Mouse (Mus musculus) heart, embryonic 15.5 days (tissue): ENCODE measurements at regions not wholly inside any gene's neighbourhood (a gene's known extent, or its start where the extent isn't known, plus 50 kb on each side); places are given as distances from the start of the nearest gene placed in this dataset.

Experiments used
- ATAC-seq: fragments of 200-750 bp; cut with Nextera tagmentation; replicated peaks from 2 replicates; pipeline ENCODE4 v1.8.0; 2017; ENCODE audit warnings: low read depth, moderate TSS enrichment; ENCODE audit not compliant: insufficient number of reproducible peaks, insufficient read depth, low FRiP score
- H3K27ac ChIP-seq: fragments of 300-500 bp; sonication (generic); 2 replicates; pipeline ENCODE4 v1.5.1; 2015; ENCODE audit warnings: mild to moderate bottlenecking, inconsistent platforms
- H3K27me3 ChIP-seq: fragments of 300-500 bp; sonication (generic); 2 replicates; pipeline ENCODE4 v1.6.1; 2015; ENCODE audit warnings: inconsistent platforms
- H3K36me3 ChIP-seq: fragments of 300-500 bp; sonication (generic); 2 replicates; pipeline ENCODE4 v1.6.1; 2015; ENCODE audit warnings: mild to moderate bottlenecking, inconsistent platforms
- H3K4me1 ChIP-seq: fragments of 300-500 bp; sonication (generic); replicated peaks from 2 replicates; pipeline ENCODE4 v1.6.1; 2015; ENCODE audit warnings: inconsistent platforms
- H3K4me2 ChIP-seq: fragments of 300-500 bp; sonication (generic); 2 replicates; pipeline ENCODE4 v1.6.1; 2015; ENCODE audit warnings: inconsistent platforms, mild to moderate bottlenecking, moderate library complexity
- H3K4me3 ChIP-seq: fragments of 300-500 bp; sonication (generic); 2 replicates; pipeline ENCODE4 v1.5.1; 2015; ENCODE audit warnings: mild to moderate bottlenecking, inconsistent platforms
- H3K9ac ChIP-seq: fragments of 300-500 bp; sonication (generic); 2 replicates; pipeline ENCODE4 v1.6.1; 2015; ENCODE audit warnings: mild to moderate bottlenecking, inconsistent platforms
- H3K9me3 ChIP-seq: fragments of 300-500 bp; sonication (generic); replicated peaks from 2 replicates; pipeline ENCODE4 v1.6.1; 2016; ENCODE audit warnings: inconsistent platforms
- WGBS: fragments of 180-500 bp; shearing (Covaris S2); methylation state at CpG from one replicate; pipeline ENCODE4 v1.1.7; 2015; ENCODE audit warnings: mixed read lengths; 5-methylcytosine and 5-hydroxymethylcytosine counted together

DNA sequence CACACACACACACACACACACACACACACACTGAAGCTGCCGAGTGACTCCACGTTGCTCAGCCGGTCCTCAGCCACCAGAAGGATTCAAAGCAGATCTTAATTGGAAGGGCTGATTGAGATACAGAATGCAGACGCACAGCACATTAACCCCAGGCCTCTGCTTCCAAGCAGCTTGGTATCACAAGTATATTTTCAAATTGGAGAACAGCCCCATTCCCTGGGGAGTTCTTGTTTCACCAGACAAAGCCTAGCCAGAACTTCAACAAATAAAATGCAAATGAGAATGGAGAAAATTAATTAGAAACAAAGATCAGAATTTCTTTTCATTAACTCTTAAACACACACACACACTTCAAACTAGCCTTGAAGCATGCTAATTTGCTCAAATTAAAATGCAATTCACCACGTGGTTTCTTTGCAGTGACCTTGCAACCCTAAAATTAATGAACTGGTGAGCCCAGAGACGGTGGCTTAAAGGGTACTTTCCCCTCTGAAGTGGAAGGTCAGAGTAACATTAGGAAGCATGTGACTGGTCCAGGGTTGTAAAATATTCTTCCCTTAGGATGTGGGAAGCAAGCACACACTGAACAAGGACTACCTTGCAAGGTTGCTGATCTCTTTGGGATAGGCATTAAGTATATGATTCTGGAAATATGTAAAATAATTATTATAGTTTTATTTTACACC lies 72.2 kb upstream of the Dapk1 start:
- H3K4me2 ChIP-seq: no peak overlapping the region
- H3K36me3 ChIP-seq: no peaks in the 10 kb centered on the region
- H3K9me3 ChIP-seq: no peaks in the 10 kb centered on the region
- no peak overlapping the region for H3K9ac ChIP-seq
- H3K27ac ChIP-seq: no peak overlapping the region
- no peaks in the 10 kb centered on the region; the same call in 1 of the 2 replicates for H3K4me1 ChIP-seq
- 40% methylated on average over 6 of the region's 6 CpGs for WGBS
- H3K4me3 ChIP-seq: no peak overlapping the region
- ATAC-seq: no peak
- H3K27me3 ChIP-seq: no peaks in the 10 kb centered on the region

DNA sequence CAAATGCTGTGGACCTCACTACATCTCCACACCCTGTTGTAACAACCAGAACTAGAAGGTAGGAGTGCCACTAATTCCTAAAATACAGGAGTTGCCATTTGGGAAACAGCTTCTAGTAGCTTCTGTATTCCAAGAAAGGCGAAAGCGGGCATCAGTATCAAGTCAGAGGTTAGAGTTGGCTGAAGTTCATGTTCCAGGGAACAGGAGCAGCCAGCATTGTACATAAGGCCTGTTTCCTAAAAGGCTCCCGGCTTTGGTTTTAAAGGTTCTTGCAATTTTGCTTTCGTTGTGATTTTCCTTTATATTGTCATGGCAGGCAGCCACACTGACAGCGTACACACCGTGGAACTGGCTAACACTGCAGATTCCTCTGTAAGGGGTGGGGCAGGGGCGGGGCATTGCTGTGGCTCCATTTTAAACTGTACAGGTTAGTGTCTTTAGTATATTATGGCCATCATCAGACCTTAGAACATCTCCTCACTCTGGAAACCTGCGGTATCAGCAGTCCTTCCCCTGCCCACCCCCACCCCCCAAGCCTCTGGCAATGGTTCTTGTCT lies 67.8 kb upstream of the Dapk1 start:
- Histone ChIP-seq H3K4me2 (no peak overlapping the region), H3K9ac (no peak overlapping the region), H3K36me3 (no peaks in the 10 kb centered on the region), H3K27me3 (no peaks in the 10 kb centered on the region), H3K9me3 (no peaks in the 10 kb centered on the region), H3K4me3 (no peak overlapping the region), H3K27ac (no peak overlapping the region), H3K4me1 (no peaks in the 10 kb centered on the region; the same call in 1 of the 2 replicates)
- 65% methylated on average over 8 of the region's 8 CpGs for WGBS
- no peak for ATAC-seq

DNA sequence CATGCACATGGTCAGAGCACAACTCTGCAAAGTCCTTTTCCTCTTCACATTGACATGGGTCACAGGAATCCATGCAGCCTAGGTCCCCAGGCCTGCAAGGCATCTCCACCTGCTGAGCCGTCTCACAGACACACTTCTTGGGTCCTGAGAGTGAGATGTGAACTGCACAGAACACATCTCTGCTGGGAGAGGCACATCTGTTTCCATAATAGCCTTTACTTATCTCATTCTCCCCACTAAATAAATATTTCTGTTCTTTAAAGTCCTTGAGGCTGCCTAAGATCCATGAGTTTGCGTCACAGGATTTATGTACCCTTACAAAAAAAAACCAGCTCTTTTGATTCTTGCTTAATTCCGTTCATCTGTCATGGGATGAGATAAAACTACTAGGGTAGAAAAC lies 67.2 kb upstream of the Dapk1 start:
- no peaks in the 10 kb centered on the region for H3K9me3 ChIP-seq
- H3K27me3 ChIP-seq: no peaks in the 10 kb centered on the region
- no peak overlapping the region for H3K4me2 ChIP-seq
- no peak for ATAC-seq
- no peaks in the 10 kb centered on the region; the same call in 1 of the 2 replicates for H3K4me1 ChIP-seq
- no peak overlapping the region for H3K9ac ChIP-seq
- 34% methylated on average over 3 of the region's 3 CpGs for WGBS
- H3K36me3 ChIP-seq: no peaks in the 10 kb centered on the region
- no peak overlapping the region for H3K4me3 ChIP-seq
- no peak overlapping the region for H3K27ac ChIP-seq

DNA sequence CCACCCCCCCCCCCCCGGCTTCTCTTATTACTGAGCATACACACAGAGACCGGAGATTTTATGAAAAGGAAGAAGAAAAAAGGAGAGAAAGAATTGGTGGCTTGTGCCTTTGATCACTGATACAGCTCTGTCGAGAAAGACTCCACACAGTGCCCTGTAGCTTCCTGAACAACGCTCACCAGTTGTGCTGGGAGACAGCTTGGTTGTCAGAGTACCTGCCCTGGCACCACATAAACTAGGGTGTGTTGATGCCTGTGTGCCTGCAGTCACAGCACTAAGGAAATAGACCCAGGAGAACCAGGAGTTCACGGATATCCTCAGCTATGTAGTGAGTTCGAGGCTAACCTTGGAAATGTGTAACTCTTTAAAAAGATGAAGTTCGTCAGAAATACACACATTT lies 66.7 kb upstream of the Dapk1 start:
- Histone ChIP-seq H3K4me1 (no peaks in the 10 kb centered on the region; the same call in 1 of the 2 replicates), H3K9me3 (no peaks in the 10 kb centered on the region), H3K4me3 (no peak overlapping the region), H3K9ac (no peak overlapping the region), H3K27ac (no peak overlapping the region), H3K27me3 (no peaks in the 10 kb centered on the region), H3K4me2 (no peak overlapping the region), H3K36me3 (no peaks in the 10 kb centered on the region)
- WGBS: 67% methylated on average over 7 of the region's 7 CpGs
- ATAC-seq: no peak

DNA sequence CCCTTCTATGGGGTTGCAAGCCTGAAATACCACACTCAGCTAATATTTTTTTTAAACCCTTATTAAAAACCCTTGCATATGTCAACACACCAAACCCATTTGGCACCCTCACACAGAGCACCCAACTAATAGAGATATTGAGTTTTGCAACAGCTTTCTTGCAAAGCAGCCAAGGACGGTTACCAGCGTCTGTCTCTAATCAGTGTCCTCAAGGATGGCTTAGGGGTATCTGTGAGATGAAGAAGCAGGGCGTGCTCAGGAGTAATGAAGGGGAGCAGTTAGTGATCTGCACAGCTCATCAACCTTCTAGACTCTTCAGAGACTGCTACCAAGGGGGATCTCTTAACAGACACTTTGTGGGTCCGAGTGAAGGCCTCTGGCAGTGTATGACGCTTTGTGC lies 65.0 kb upstream of the Dapk1 start:
- no peak for ATAC-seq

DNA sequence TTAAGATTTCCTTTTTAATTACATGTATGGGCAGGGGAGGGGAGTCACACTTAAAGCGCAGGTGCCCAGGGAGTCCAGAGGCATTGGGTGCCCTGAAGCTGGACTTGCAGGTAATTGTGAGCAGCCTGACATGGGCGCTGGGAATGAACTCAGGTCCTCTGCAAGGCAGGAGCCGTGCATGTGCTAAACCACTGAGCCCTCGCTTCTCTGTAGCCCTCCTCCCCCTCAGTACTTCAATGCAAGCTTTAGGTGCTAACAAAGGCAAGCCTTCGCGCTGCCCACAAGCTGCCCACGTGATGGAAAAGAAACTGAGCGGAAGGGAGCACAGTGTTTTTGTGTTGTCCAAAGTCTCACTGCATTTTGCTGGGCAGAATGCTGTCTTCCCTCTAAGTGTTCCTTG lies 63.6 kb upstream of the Dapk1 start:
- no peaks in the 10 kb centered on the region for H3K9me3 ChIP-seq
- WGBS: 58% methylated on average over 8 of the region's 8 CpGs
- no peaks in the 10 kb centered on the region; the same call in 1 of the 2 replicates for H3K4me1 ChIP-seq
- no peak overlapping the region for H3K27ac ChIP-seq
- no peaks in the 10 kb centered on the region for H3K27me3 ChIP-seq
- H3K36me3 ChIP-seq: no peaks in the 10 kb centered on the region
- H3K4me2 ChIP-seq: no peak overlapping the region
- H3K4me3 ChIP-seq: no peak overlapping the region
- ATAC-seq: no peak
- H3K9ac ChIP-seq: no peak overlapping the region

More for the DNA sequence above, 65.0 kb upstream of the Dapk1 start:
- H3K27me3 ChIP-seq: no peaks in the 10 kb centered on the region
- H3K27ac ChIP-seq: no peak overlapping the region
- H3K9ac ChIP-seq: no peak overlapping the region
- no peak overlapping the region for H3K4me3 ChIP-seq
- no peaks in the 10 kb centered on the region for H3K9me3 ChIP-seq
- 64% methylated on average over 5 of the region's 5 CpGs for WGBS
- no peak overlapping the region for H3K4me2 ChIP-seq
- H3K36me3 ChIP-seq: no peaks in the 10 kb centered on the region
- no peaks in the 10 kb centered on the region; the same call in 1 of the 2 replicates for H3K4me1 ChIP-seq

DNA sequence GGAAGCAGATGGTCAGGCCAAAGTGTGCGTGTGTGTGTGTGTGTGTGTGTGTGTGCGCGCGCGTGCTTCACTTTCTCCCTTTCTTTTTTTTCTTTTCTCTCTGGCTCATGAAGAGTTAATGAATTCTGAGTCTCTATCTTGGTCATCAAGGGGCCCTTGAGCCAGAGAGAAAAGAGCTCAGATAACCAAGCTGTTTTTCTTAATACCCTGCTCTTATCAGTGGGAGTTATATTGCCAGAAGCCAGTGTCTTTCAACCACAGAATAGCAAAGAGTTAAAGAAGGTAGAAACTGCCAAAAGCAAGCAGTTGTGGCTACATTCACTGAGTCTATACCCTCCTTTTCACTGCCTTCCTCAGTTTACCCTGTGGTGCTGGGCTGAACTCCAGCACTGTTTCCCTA lies 60.6 kb upstream of the Dapk1 start:
- WGBS: 91% methylated on average over 5 of the region's 5 CpGs
- no peak overlapping the region for H3K4me3 ChIP-seq
- H3K27me3 ChIP-seq: no peaks in the 10 kb centered on the region
- no peak overlapping the region for H3K4me2 ChIP-seq
- ATAC-seq: no peak
- no peaks in the 10 kb centered on the region for H3K36me3 ChIP-seq
- H3K27ac ChIP-seq: no peak overlapping the region
- H3K9ac ChIP-seq: no peak overlapping the region
- no peaks in the 10 kb centered on the region for H3K4me1 ChIP-seq
- H3K9me3 ChIP-seq: no peaks in the 10 kb centered on the region

DNA sequence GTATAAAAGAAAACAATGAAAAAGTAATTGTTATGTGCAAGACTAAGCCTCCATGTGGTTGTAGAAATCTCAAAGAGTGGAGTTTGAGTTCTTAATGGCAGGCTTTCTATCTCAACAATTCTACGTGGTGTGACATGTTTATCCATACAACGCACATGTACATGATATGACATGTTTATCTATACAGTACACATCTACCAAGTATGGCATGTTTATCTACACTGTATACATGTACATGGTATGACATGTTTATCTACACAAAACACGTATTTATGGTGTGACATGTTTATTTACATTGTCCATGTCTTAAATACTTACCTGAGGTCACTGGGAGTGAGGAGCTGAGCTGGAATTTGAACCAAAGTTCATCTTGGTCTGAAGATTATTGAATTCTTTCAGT lies 57.4 kb upstream of the Dapk1 start:
- Histone ChIP-seq H3K36me3 (no peaks in the 10 kb centered on the region), H3K4me2 (no peak overlapping the region), H3K27me3 (no peaks in the 10 kb centered on the region), H3K9ac (no peak overlapping the region), H3K9me3 (no peaks in the 10 kb centered on the region), H3K27ac (no peak overlapping the region), H3K4me3 (no peak overlapping the region), H3K4me1 (no peaks in the 10 kb centered on the region)
- WGBS: 75% methylated on average over 3 of the region's 3 CpGs
- ATAC-seq: no peak

DNA sequence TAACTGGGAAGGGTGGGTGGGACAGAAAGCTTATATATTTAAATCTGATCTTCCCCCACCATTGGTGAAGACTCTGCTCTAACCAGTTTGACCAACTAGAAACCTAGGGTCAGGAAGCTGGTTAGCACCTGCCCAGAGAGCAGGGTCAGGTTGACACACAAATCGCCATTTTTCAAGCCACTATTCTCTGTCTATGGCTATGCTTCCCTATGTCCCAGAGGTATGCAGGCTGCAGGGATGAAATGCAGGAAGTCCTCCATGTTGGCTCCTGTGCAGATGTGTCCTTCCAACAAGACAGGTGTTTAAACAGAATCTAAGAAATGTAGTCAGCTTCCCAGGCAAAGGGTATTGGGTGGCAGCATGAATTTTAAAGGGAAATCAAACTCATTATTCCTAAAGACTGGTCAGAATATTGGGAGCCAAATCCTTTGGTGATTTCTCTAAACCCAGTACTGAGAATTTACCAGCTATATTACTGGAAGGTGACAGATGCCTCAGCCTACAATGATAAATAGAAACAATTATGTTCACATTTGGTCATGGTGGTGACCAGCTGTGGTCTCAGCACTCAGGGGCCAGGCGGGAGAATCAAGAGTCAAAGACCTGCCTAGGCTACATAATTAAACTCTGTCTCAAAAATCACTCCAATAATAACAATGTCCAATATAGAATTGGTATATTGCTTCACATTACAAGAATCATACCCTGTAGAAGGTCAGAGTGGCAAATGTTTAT lies 55.6 kb upstream of the Dapk1 start:
- H3K27me3 ChIP-seq: no peaks in the 10 kb centered on the region
- no peaks in the 10 kb centered on the region for H3K9me3 ChIP-seq
- H3K4me2 ChIP-seq: no peak overlapping the region
- no peak overlapping the region for H3K4me3 ChIP-seq
- no peaks in the 10 kb centered on the region for H3K36me3 ChIP-seq
- 78% methylated on average over 2 of the region's 2 CpGs for WGBS
- no peak overlapping the region for H3K9ac ChIP-seq
- H3K27ac ChIP-seq: no peak overlapping the region
- no peaks in the 10 kb centered on the region for H3K4me1 ChIP-seq
- no peak for ATAC-seq
